Mouse (Mus musculus) right cerebral cortex, postnatal 4 days (tissue): ENCODE measurements around the gene Panx1.

ENCODE experiments used
- DNase-seq: peaks from one replicate; pipeline ENCODE4 v3.0.0-alpha.2; 2022

Panx1 gene

GRCm38 (mm10) chr9:15021156-15021555, 24.1 kb downstream of the Panx1 start:
- DNase-seq = no peak

DNA sequence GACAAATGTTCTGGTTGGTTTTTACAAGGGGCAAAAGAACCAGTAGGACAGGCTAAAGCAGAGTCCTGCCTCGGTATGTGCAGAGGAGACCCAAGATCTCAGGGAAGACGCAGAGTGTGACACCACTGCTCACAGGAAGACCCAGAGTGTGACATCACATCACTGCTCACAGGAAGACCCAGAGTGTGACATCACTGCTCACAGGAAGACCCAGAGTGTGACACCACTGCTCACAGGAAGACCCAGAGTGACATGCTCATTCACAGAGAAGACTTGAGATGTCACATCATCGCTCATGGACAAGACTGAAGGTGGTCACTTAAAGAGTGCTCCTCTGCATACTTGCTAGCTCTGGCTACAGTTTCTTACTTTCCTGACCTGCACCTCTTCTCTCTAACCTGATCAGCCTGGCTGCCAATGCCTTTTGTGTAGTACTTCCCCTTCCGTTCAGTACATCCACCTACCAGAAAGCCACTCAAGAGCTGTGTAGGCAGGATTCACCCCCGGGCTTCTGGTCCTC, 24.7 kb downstream of the Panx1 start:
- DNase-seq = no peak

- DNase-seq = no peak
Observed at GRCm38 (mm10) chr9:15018756-15019131, 26.5 kb downstream of the Panx1 start.

DNA sequence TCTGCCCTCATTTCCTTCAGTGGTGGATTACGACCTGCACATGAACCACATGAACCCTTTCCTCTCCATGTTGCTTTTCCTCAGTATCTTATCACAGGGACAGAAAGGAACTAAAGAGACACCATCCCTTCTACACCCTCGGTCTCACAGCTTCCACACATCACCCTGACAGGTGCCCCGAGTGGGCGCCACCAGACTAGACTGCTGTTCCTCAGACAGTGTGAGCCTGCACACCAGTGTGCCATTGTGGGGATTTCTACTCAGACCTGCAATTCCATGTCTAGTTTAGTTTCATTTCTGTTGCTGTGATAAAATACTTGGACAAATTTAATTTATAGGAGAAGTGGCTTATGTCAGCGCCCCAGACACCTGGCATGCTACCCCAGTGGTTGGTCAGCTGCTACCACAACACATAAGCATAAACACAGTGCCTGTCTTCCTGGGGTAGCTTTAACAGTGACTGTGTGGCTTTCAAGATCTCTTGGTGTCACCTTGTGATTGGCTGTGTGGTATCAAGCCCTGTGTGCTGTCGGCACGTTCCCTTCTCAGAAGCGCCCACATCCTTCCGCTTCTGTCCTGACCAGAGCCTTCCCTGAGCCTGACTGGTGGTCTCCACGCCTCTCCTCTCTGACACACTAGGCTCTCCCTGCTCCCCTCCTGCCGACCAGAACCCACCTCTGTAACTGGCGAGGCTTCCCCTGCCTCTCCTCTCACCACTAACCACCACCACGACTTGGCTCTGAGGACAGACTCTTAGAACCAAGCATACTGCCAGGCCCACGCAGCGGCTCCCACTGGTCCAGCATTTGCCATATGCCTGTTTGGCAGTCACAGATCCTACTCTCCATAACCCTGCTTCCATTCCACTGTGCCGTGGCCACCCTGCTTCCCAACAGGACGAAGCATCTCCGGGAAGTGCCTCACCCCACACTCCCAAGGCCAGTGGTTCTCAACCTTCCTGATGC, 27.2 kb downstream of the Panx1 start:
- no peak for DNase-seq

DNA sequence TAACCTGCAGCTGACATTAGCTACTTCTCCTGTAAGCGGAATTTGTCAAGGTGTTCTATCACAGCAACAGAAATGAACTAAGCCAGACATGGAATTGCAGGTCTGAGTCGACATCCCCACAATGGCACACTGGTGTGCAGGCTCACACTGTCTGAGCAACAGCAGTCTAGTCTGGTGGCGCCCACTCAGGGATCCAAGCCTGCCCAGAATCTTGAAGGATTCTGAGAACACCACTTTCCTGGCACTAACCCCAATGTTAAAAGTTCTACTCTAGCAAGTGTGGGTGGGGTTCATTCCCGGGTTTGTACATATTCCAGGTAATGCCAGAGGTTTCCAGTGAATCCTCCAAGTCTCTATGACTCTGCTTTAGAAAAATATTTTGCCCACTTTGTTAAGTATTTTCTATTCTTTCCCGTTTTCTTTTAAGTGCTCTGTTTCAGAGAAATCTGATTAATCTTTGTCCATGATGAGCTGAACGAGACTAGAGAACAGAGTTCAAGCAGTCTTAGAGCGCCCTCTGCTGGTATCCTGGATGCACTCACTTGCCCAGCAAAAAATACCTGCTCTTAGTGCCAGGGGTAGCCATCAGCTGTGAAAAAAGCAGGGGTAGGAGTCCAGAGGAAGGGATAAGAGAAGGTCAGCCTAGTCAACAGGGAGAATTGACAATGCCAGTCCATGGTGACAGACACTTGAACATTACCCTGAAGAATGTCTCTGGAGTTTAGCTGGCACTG, 29.9 kb downstream of the Panx1 start:
- peak; percentile 76 for DNase-seq

DNA sequence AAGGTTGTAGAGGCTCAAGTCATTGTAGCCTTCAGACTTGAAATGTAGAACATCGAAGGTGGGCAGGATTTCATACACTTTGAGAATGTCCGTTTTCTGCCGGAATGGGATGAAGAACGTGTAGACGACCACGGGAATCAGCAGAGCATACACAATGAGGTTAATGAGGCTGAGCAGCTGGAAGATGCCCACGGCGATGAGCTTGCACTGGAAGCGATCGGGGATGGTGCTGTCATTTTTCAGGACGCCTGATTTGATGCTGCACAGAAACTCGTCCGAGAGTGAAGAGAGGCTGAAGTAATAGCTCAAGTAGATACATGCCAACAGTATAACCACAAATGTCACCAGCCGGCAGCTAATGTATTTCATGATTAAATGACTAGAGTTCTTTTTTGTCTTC, 37.7 kb downstream of the Panx1 start:
- no peak for DNase-seq

DNA sequence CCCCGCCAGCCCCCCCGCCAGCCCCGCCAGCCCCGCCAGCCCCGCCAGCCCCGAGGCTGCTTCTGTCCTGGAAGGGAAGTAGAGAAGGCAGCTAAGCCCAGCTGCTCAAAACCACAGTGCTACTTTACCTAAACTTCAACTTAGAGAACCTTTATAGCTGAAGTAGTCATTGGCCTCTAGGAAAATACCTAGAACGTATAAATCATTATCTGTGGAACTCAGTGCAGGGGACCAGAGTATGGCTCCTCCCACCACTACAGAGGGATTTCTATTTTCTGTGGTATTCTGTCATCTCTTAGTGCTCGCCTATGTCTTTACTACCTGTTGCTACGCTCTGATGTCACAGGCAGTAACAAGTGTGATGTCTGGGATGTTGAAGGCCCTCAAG, 41.0 kb downstream of the Panx1 start:
- no peak for DNase-seq

DNA sequence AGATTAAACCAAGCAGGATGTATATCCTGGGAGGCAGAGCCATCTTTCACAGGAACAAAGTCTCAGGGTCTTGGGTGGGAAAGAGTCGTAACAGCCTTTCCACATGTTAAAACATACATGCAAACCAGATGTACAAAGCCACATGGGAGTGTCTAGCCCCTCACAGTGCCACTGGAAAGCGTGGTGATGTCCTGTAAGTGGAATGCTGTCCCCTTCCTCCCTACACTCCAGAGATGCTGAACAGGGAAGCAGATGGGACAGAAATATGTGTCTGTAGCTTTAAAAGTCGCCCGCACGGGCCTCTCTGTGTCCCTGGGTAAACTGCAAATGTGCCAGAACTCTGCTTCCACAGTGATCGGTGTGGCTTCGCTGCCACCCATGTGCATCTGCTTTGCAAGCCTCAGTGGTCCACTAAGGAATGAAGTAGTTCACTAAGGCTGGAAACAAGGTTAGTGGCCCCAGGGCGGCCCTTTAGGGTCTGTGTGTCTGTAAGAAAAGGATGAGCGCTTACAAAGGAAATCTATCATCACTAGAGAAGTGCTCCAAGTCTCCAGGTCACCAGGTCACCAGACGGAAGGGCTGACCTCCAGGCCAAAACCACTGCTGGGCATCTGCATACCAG, 41.5 kb downstream of the Panx1 start:
- DNase-seq = no peak

DNA sequence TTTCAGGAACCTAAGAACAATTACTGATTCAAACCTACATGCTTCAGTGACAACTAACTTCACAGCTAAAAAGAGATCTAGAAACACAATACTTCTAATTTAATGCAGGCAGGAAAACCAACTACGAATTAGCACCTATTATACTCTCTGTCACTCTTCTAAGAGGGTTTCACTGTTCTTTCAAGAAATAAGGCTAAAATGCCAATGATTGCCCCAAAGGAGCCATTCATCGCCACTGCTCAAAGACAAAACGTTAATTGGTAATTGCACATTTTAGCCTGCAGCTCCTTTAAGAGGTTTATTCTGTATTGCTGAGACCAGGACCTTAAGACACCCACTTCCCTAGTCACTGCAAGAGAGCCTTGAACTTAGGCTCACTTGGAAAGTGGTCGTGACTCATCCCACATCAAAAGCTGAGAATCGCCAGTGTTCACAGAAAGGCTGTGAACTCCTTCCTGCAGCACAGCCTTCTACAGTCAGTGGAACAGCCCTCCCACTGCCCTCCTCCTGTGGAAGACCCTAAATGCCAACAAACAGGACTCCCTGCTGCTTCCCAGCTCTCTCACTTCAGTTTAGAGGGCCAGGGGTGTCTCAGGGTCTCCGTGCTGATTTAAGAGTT, 42.2 kb downstream of the Panx1 start:
- DNase-seq = no peak

DNA sequence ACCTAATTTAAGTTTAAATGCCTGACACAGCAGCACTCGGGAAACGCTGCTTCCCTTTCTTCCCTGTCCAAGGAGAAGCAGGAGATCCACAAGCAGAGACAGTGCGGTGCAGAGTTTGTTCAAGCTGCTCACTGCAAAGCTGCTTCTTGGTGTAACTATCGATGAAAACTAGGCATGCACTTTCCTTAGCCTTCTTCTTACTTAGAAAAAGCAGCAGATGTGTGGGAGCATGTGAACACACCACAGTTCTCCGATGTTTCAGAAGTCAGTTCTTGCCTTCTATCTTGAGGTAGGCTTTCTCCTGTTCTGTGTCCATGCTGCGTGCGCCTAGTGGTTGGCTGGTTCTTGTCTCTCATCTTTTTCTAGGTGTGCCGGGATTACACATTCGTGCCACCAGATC, 46.5 kb downstream of the Panx1 start:
- no peak for DNase-seq

- DNase-seq = no peak
Observed at GRCm38 (mm10) chr9:14997271-14998055, 47.8 kb downstream of the Panx1 start.

DNA sequence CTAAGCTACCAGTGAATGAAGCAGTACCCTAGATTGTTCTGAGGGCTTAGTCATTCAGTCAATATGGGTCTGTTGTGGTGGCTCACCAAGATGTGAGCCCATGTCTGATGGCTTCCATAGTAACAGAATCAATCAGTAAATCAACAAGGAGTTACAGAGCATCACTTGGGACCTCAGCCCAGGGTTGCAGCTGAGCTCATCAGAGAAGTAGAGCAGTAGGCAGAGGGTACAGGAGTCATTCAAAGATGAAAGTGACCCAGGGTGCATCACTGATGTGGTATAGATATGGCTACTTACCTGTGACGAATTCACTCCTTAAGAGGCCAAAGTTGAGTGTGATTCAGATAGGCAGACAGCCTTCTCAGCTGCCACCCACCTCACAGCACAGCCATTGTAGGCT, 49.8 kb downstream of the Panx1 start:
- DNase-seq = no peak

DNA sequence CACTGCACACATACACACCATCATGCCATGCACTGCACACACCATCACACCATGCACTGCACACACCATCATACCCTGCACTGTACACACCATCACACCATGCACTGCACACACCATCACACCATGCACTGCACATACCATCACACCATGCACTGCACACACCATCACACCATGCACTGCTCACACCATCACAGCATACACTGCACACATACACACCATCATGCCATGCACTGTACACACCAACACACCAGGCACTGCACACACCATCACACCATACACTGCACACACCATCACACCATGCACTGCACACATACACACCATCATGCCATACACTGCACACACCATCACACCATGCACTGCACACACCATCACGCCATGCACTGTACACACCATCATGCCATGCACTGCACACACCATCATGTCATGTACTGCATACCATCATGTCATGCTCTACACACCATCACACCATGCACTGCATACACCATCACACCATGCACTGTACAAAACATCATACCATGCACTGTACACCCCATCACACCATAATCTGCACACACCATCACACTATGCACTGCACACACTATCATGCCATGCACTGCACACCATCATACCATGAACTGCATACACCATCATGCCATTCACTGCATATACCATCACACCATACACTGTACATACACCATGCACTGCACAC, 56.5 kb downstream of the Panx1 start:
- DNase-seq = no peak

DNA sequence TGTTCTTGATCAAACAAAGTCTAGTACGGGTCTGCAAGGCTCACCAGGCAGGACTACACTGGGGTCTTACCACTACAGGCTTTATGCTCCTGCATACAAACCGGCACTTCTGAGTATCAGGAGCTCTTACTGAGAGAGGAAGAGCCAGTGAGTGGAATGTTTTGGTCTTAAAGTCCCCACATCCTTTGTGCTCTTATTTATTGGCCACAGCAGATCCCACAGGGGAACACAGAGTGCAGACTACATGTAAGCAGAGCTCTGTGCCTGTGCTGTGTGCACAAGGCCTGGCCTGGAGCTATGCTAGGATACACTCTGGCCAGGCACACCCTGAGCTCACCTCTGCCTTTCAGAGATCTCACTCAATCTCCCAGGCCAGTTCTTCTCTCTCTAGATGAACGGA, 62.1 kb downstream of the Panx1 start:
- no peak for DNase-seq

DNA sequence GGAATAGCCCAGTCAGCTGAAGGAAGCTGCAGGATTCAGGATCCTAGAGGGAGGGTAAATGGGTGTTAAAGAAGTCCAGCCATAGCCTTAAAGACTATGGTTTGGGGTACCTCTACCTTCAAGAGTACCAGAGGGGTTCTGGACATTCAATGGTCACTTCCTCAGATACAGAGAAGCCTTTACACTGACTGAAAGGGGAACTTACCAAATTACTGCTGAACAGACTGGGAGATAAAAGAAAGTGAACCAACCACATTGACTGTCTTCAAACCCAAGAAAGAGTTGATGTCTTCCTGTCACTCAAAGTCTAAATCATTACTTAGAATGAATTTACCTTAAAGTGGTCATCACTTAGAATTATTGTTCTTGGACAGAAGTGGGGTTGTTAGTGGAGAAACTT, 62.6 kb downstream of the Panx1 start:
- DNase-seq = no peak

DNA sequence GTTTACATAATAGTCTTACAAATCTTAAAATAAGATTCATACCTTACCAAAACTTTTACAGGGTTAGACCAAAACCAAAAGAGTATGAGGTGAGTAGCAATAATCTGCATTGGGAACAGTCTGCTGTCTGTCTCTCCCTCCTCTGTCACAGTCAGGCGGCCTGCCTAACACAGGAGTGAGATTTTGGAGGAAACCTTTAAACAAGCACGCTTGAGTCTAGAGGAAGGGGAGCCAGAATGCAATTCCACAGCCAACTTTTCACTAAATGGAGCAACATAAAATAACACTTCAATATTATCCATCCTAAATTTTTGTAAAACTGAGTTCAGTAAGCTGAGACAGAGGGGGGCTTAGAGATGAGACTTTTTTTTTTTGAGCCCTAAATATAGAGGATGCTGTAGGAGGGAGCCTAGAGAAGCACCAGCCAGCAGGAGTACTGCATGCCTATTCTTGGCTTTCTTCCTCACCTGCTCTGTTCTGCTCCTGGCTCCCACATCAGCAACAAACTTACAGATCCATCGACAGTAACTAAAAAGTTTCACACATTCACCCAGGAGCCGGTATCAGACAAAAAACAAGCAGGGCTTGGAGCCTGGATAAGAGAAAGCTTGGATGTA, 63.6 kb downstream of the Panx1 start:
- no peak for DNase-seq

GRCm38 (mm10) chr9:14974251-14975232, 70.7 kb downstream of the Panx1 start:
- no peak for DNase-seq

GRCm38 (mm10) chr9:14973762-14974161, 71.5 kb downstream of the Panx1 start:
- DNase-seq = no peak

DNA sequence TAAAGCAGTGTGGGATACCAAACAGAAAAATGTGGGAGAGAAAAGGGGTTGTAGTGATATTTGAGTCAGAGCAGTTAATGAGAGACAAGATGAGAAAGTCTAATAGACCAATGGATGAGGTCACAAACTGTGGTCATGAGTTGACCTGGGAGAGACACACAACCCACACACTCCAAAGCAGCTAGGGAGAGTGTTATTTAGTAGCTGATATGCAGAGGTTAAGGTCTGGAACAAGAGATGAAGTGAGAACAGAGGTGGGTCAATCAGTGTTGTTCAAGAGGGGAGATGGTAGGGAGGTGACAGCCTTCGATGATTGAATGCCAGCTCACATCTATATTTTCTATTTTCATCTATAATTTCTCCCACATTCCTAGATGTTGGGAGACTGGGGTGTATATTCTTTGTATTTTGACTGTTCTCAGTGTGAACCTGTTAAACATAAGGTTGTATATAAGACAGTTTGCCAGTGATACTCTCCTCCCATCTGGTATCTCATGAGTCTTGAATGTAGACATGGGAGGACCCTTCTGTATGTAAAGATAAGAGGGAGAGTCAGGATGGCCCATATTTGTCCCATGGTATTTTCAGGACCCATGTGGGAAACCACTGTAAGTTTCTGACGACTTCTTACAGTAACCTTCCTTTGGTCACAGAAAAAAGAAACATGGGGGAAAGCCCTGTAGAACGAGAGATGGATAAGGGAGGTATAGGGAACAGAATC, 74.3 kb downstream of the Panx1 start:
- DNase-seq = no peak
